Mouse (Mus musculus): ENCODE data around the gene Mcat. TPM values are rescaled to one million over a fixed set of nuclear protein-coding genes. Genes with fewer than 3 reads are reported as not detected.

The Mcat gene
- total and polyA plus RNA-seq, 3 experiments, result 28.4 to 41.6 (median 41.2) TPM

DNA sequence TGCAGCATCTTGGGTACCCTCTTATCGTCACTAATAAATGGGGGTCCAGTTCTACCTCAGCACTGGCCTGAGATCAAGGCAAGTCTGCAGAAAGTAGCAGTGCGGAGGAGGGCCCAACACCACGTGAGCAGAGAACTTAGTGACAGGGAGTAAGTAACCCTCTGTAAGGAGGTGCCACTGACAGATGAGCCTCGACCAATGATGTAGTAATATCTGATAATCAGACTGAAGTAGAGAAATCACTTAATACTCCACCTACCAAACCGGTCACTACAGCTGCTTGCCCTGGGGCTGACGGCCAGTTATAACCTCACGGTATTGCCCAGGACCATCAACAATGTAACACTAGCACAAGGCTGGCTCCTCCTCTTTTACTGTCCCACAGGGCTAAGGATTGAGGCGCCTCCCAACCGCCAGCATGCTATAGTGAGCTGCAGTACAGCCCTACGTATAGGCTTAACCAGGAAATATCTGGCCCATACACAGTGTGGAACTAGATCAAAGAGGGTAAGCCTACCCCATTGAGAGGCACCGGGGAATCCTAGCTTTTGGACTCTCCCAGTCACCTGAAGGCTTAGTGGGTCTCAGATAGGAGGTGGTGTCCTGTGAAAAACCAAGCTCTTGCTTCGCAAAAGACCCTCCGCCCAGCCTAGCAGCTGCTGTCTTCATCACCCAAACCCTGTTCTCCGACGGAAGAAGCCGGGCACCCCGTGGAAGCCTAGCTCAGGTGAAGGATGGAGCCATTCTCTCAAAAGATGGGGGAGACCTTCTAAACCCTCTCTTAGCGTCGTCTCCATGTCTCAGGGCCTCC is 30.3 kb upstream of the Mcat start:
- in situ Hi-C loops (cut with MboI; ENCODE audit: low pct_ligation_motif_present, low pct_unique_long_range_greater_than_20kb, low sequenced_read_pairs), result no loop called here
- Histone ChIP-seq H3K79me2 (replicated peaks; ENCODE audit: control insufficient read depth, extremely low read depth, insufficient read depth, poor library complexity, severe bottlenecking) (peaks cover 13% of the 10 kb centered on the region), H3K36me3 (replicated peaks in 1 of 2; ENCODE audit: control insufficient read depth in 1 of 2, insufficient read depth in 1 of 2, low read length in 1 of 2) (peaks cover 0 to 38% of the 10 kb centered on the region in 2 experiments), H3K9ac (ENCODE audit: insufficient read depth, low read depth) (peak overlapping the region; percentile 74; the same call in 1 of the 2 replicates), H3K27ac (ENCODE audit: insufficient read depth, low read depth) (no peak overlapping the region), H3K4me1 (ENCODE audit: control insufficient read depth in 1 of 2, insufficient read depth in 2 of 2) (peaks cover 6 to 23% of the 10 kb centered on the region in 2 experiments; a peak in 3 of 4 replicates), H3K27me3 (replicated peaks) (no peaks in the 10 kb centered on the region), H3K9me3 (replicated peaks; ENCODE audit: low read length) (no peaks in the 10 kb centered on the region), H3K4me3 (replicated peaks in 1 of 3; ENCODE audit: low read depth in 2 of 3, low read length in 2 of 3, poor library complexity in 1 of 3) (peak overlapping the region; percentile 87 to 94 (median 88)), H3K4me2 (ENCODE audit: insufficient read depth, low read depth, poor library complexity, severe bottlenecking) (peak overlapping the region; percentile 11)
- TF ChIP-seq USF1 (IDR thresholded peaks at IDR 0.05; ENCODE audit: low read depth, low read length) (no peak), SIN3A (IDR thresholded peaks at IDR 0.05; ENCODE audit: low read length) (no peak), ZKSCAN1 (IDR thresholded peaks at IDR 0.05; ENCODE audit: borderline replicate concordance, low read depth, low read length) (no peak), E2F4 (IDR thresholded peaks at IDR 0.05; ENCODE audit: insufficient replicate concordance, low read depth, low read length) (no peak), RCOR1 (conservative IDR thresholded peaks at IDR 0.05; ENCODE audit: low read depth, low read length) (no peak)
- peak; percentile 32 for DNase-seq (ENCODE audit: extremely low read depth)
- dilution Hi-C loops (cut with MboI; ENCODE audit: extremely low pct_ligation_motif_present, extremely low pct_unique_long_range_greater_than_20kb, low sequenced_read_pairs), result no loop called here

DNA sequence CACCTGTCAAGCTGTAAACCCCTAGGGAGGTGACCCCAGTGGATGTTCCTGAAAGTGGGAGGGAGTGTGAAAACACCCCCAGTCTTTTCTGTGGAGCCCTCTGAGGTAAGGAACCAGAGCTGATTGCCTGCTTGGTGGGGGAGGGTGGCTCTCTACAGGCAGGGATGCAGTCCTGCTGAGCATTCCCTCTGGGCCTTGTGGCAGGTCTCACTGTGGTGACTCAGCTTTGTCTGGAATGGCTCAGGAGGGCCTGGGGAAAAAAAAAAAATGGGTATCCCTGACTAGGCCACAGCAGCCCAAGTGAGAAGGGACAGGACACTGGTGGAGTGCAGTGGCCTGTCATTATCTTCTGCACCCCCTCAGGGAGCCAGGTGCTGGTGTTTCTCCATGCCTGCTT is 29.6 kb upstream of the Mcat start:
- Histone ChIP-seq H3K79me2 (replicated peaks; ENCODE audit: control insufficient read depth, extremely low read depth, insufficient read depth, poor library complexity, severe bottlenecking) (peaks cover 13% of the 10 kb centered on the region), H3K4me3 (replicated peaks in 1 of 3; ENCODE audit: low read depth in 2 of 3, low read length in 2 of 3, poor library complexity in 1 of 3) (no peak overlapping the region), H3K4me2 (ENCODE audit: insufficient read depth, low read depth, poor library complexity, severe bottlenecking) (peak overlapping the region; percentile 11; the same call in 1 of the 2 replicates), H3K27me3 (replicated peaks) (no peaks in the 10 kb centered on the region), H3K4me1 (ENCODE audit: control insufficient read depth in 1 of 2, insufficient read depth in 2 of 2) (peaks cover 6 to 23% of the 10 kb centered on the region in 2 experiments; a peak in 3 of 4 replicates), H3K36me3 (replicated peaks in 1 of 2; ENCODE audit: control insufficient read depth in 1 of 2, insufficient read depth in 1 of 2, low read length in 1 of 2) (peaks cover 6 to 45% of the 10 kb centered on the region in 2 experiments), H3K9ac (ENCODE audit: insufficient read depth, low read depth) (no peak overlapping the region), H3K27ac (ENCODE audit: insufficient read depth, low read depth) (no peak overlapping the region), H3K9me3 (replicated peaks; ENCODE audit: low read length) (no peaks in the 10 kb centered on the region)
- TF ChIP-seq ZKSCAN1 (IDR thresholded peaks at IDR 0.05; ENCODE audit: borderline replicate concordance, low read depth, low read length) (no peak), UBTF (IDR thresholded peaks at IDR 0.05; ENCODE audit: low read depth, low read length) (no peak), CHD2 (IDR thresholded peaks at IDR 0.05; ENCODE audit: low read length) (no peak)
- DNase-seq (ENCODE audit: extremely low read depth), result no peak
- in situ Hi-C loops (cut with MboI; ENCODE audit: low pct_ligation_motif_present, low pct_unique_long_range_greater_than_20kb, low sequenced_read_pairs) (no loop called here), dilution Hi-C loops (cut with MboI; ENCODE audit: extremely low pct_ligation_motif_present, extremely low pct_unique_long_range_greater_than_20kb, low sequenced_read_pairs) (no loop called here)

DNA sequence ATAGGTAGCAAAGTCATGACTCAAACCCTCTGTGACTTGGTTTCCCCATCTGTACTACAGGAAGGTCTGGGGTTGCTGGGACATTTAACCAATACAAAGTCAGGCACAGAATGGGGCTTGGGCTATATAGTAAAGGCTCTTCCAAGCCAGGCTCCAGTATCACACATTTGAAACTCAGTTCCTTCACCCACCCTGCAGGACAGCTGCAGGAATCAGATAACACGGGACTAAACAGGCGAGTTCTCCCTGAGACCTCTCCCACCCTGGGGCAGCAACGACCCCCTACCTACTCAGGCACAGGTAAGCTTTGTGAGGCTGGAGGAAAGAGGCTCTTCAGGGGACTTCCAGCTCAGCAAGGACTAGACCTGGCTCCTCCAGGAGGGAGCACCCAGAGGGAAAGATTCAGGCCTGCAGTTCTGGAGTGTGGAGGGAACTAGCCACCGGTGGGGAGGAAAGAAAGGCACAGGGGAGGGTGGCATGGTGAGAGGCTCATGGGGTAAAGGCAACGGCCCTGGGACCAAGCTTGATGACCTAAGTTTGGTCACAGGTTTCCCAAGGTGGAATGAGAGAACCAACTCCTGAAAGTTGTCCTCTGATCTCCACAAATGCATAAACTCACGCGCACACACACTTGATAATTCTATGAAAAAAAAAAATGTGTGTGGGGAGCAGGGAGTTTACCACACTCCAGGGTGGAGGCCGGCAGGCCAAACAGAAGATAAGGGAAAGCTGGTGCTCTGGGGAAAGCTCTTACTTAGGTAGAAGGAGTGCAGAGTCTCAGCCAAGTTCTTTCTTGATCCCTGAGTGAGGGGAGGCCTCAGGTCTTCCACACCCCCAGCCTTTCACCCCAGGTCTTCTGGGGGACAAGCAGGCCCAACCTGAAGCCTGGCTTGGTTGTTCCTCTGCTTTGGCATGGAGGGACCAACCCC is 28.9 kb upstream of the Mcat start:
- Histone ChIP-seq H3K4me3 (replicated peaks in 1 of 3; ENCODE audit: low read depth in 2 of 3, low read length in 2 of 3, poor library complexity in 1 of 3) (no peak overlapping the region), H3K4me2 (ENCODE audit: insufficient read depth, low read depth, poor library complexity, severe bottlenecking) (no peak overlapping the region), H3K9ac (ENCODE audit: insufficient read depth, low read depth) (no peak overlapping the region), H3K9me3 (replicated peaks; ENCODE audit: low read length) (no peaks in the 10 kb centered on the region), H3K27ac (ENCODE audit: insufficient read depth, low read depth) (no peak overlapping the region), H3K79me2 (replicated peaks; ENCODE audit: control insufficient read depth, extremely low read depth, insufficient read depth, poor library complexity, severe bottlenecking) (peaks cover 13% of the 10 kb centered on the region), H3K36me3 (replicated peaks in 1 of 2; ENCODE audit: control insufficient read depth in 1 of 2, insufficient read depth in 1 of 2, low read length in 1 of 2) (peaks cover 9 to 50% of the 10 kb centered on the region in 2 experiments), H3K27me3 (replicated peaks) (no peaks in the 10 kb centered on the region), H3K4me1 (ENCODE audit: control insufficient read depth in 1 of 2, insufficient read depth in 2 of 2) (peaks cover 6 to 23% of the 10 kb centered on the region in 2 experiments; a peak in 3 of 4 replicates)
- dilution Hi-C loops (cut with MboI; ENCODE audit: extremely low pct_ligation_motif_present, extremely low pct_unique_long_range_greater_than_20kb, low sequenced_read_pairs) (no loop called here), in situ Hi-C loops (cut with MboI; ENCODE audit: low pct_ligation_motif_present, low pct_unique_long_range_greater_than_20kb, low sequenced_read_pairs) (no loop called here)
- DNase-seq (ENCODE audit: extremely low read depth), result no peak
- TF ChIP-seq JUN (IDR thresholded peaks at IDR 0.05; ENCODE audit: insufficient read depth, low read depth, low read length) (no peak), MXI1 (IDR thresholded peaks at IDR 0.05; ENCODE audit: low read depth, low read length) (no peak), KAT2A (IDR thresholded peaks at IDR 0.05; ENCODE audit: insufficient replicate concordance, low read length) (no peak), ETS1 (conservative IDR thresholded peaks at IDR 0.05; ENCODE audit: low read depth, low read length) (no peak), ZC3H11A (IDR thresholded peaks at IDR 0.05; ENCODE audit: low read depth, low read length) (no peak), ELF1 (IDR thresholded peaks at IDR 0.05; ENCODE audit: low read depth, low read length) (no peak), BHLHE40 (IDR thresholded peaks at IDR 0.05; ENCODE audit: low read depth, low read length) (no peak), UBTF (IDR thresholded peaks at IDR 0.05; ENCODE audit: low read depth, low read length) (no peak), IRF4 (IDR thresholded peaks at IDR 0.05; ENCODE audit: low read depth, low read length) (no peak), TCF12 (IDR thresholded peaks at IDR 0.05; ENCODE audit: low read depth, low read length) (no peak), CHD1 (IDR thresholded peaks at IDR 0.05; ENCODE audit: low read depth, low read length) (no peak), PAX5 (IDR thresholded peaks at IDR 0.05; ENCODE audit: low read length) (no peak), SMC3 (IDR thresholded peaks at IDR 0.05; ENCODE audit: low read depth, low read length) (no peak), POLR2A (IDR thresholded peaks at IDR 0.05; ENCODE audit: low read depth, low read length) (no peak), E2F4 (IDR thresholded peaks at IDR 0.05; ENCODE audit: insufficient replicate concordance, low read depth, low read length) (no peak), HCFC1 (IDR thresholded peaks at IDR 0.05; ENCODE audit: low read depth, low read length) (no peak)
